Mouse (Mus musculus) limb, embryonic 14.5 days (tissue): ENCODE results near the gene Sf3a1. TPM values are rescaled to one million over a fixed set of nuclear protein-coding genes. Genes with fewer than 3 reads are reported as not detected.

Experiments
- ATAC-seq: fragments of 200-750 bp; cut with Nextera tagmentation; 2 replicates; pipeline ENCODE4 v1.8.0; 2017; ENCODE audit warnings: low read depth, moderate number of reproducible peaks, moderate TSS enrichment; ENCODE audit not compliant: low FRiP score
- DNase-seq: peaks from one replicate; pipeline ENCODE4 v3.0.0-alpha.2; 2015; ENCODE audit warnings: low spot score
- H3K27ac ChIP-seq: fragments of 300-500 bp; sonication (generic); replicated peaks from 2 replicates; pipeline ENCODE4 v1.5.1; 2014; ENCODE audit warnings: low read depth, mild to moderate bottlenecking, low read length, moderate library complexity, mixed read lengths
- H3K27me3 ChIP-seq: fragments of 300-500 bp; sonication (generic); 2 replicates; pipeline ENCODE4 v1.6.1; 2014; ENCODE audit warnings: low read length, mixed read lengths; ENCODE audit not compliant: control insufficient read depth, insufficient read depth
- H3K36me3 ChIP-seq: fragments of 300-500 bp; sonication (generic); 2 replicates; pipeline ENCODE4 v1.6.1; 2014; ENCODE audit warnings: mild to moderate bottlenecking, low read length, moderate library complexity, mixed read lengths; ENCODE audit not compliant: control insufficient read depth, insufficient read depth
- H3K4me1 ChIP-seq: fragments of 300-500 bp; sonication (generic); 2 replicates; pipeline ENCODE4 v1.6.1; 2014; ENCODE audit warnings: antibody characterized with exemption, low read length, mixed read lengths; ENCODE audit not compliant: control insufficient read depth, insufficient read depth
- H3K4me2 ChIP-seq: fragments of 300-500 bp; sonication (generic); replicated peaks from 2 replicates; pipeline ENCODE4 v1.6.1; 2014; ENCODE audit warnings: low read depth, mild to moderate bottlenecking, low read length, moderate library complexity; ENCODE audit not compliant: severe bottlenecking
- H3K4me3 ChIP-seq: fragments of 300-500 bp; sonication (generic); replicated peaks from 2 replicates; pipeline ENCODE4 v1.5.1; 2014; ENCODE audit warnings: low read length
- H3K9ac ChIP-seq: fragments of 300-500 bp; sonication (generic); 2 replicates; pipeline ENCODE4 v1.6.1; 2014; ENCODE audit warnings: mild to moderate bottlenecking, low read depth, low read length, moderate library complexity; ENCODE audit not compliant: severe bottlenecking
- H3K9me3 ChIP-seq: fragments of 300-500 bp; sonication (generic); 2 replicates; pipeline ENCODE4 v1.6.1; 2016; ENCODE audit warnings: low read length; ENCODE audit not compliant: control insufficient read depth
- POLR2A ChIP-seq: fragments of 200-500 bp; IDR thresholded peaks from 2 replicates; pipeline ENCODE4 v1.8.0; 2012; ENCODE audit warnings: inconsistent platforms, mild to moderate bottlenecking, moderate library complexity, borderline replicate concordance; ENCODE audit not compliant: insufficient read depth, insufficient read length; ENCODE audit errors: extremely low read depth
- WGBS: fragments of 180-500 bp; shearing (Covaris S2); extraction: QIAGEN DNeasy Blood & Tissue Kit; methylation state at CpG from one replicate; pipeline ENCODE4 v1.1.7; 2014; 5-methylcytosine and 5-hydroxymethylcytosine counted together
- polyA plus RNA-seq, 2 experiments: library from polyadenylated mRNA; depleted of rRNA in 1 of 2; stranded (reverse) in 1 of 2; unstranded in 1 of 2; fragments of >200 nt; fragmentation: Nextera tagmentation in 1 of 2; extraction: Ambion mirVana in 1 of 2; gene quantifications; 2 replicates each; pipeline versions ENCODE4 v1.2.1 to v1.2.3; 2012 to 2014

Gene Sf3a1
- polyA plus RNA-seq, 2 experiments, result 54.7 to 67.5 TPM

DNA sequence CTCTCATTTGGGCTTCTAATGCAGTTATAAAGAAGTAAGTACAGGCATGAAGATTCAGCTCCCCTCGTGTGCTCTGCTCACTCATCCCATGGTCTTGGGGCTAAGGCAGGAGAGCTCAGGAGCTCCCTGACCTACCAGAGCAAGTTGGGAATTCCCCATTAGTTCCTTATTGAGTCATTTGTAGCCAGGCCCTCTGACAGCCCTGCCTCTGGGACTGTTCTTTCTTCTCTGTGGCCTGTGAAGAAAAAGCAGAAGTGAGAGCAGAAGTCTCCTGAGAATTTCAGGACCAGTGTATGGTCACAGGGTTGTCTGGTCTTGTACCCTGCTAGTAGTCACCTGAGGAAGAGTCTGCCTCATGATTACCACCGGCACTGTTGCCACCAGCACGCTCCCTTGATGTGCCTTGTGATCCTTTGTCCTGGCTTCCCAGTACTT lies 35.5 kb downstream of the Sf3a1 start:
- peaks cover 13% of the 10 kb centered on the region for H3K4me1 ChIP-seq
- ATAC-seq, result no peak
- no peaks in the 10 kb centered on the region for H3K9me3 ChIP-seq
- TF ChIP-seq POLR2A, result no peak
- H3K4me2 ChIP-seq, result no peak overlapping the region
- H3K9ac ChIP-seq, result no peak overlapping the region
- 78% methylated on average over 3 of the region's 3 CpGs for WGBS
- H3K36me3 ChIP-seq, result no peaks in the 10 kb centered on the region; the same call in 1 of the 2 replicates
- DNase-seq, result no peak
- H3K27ac ChIP-seq, result no peak overlapping the region
- H3K27me3 ChIP-seq, result no peaks in the 10 kb centered on the region
- H3K4me3 ChIP-seq, result no peak overlapping the region

DNA sequence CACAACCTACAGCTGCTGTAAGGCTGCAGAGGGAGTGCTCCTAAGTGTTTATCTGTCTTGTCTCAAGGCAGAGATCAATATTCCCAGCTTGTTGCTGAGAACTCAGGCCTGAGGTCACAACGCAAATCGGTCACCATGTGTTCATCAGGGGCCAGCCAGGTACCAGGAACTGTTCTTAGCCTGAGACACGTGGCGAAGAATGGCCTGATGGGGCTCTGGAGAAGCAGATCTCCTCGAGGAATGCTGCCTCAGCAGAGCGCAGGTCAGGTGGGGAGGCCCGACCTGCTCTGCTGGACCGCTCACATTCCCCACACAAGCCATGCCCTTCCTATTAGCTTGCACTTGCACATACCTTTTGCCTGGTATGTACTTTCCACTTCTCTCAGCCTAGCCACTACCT lies 36.5 kb downstream of the Sf3a1 start:
- H3K9ac ChIP-seq, result no peak overlapping the region
- H3K4me1 ChIP-seq, result peaks cover 4% of the 10 kb centered on the region
- no peaks in the 10 kb centered on the region for H3K9me3 ChIP-seq
- no peak overlapping the region for H3K27ac ChIP-seq
- H3K27me3 ChIP-seq, result no peaks in the 10 kb centered on the region
- ATAC-seq, result no peak
- TF ChIP-seq POLR2A, result no peak
- no peak for DNase-seq
- no peaks in the 10 kb centered on the region; the same call in 1 of the 2 replicates for H3K36me3 ChIP-seq
- no peak overlapping the region for H3K4me3 ChIP-seq
- WGBS, result 66% methylated on average over 8 of the region's 8 CpGs
- H3K4me2 ChIP-seq, result no peak overlapping the region

DNA sequence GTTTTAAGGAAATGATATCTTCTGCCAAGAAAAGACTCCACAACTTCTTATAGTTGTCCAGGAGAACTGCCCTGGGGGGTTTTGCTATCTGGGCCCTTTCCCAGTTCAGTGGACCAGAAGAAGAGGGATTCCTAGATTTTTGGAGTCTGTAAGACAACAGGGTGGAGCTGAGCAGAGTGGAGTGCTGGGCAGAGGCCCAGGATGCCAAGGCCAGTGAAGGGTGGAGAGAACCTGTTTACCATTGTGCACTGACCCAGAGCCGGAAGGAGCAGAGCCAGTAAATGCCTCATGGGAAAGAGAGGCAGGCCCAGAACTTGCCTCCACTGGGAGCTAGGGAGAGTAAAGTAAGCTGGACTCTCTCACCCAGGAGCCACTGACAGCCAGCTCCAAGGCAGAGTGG lies 37.5 kb downstream of the Sf3a1 start:
- DNase-seq, result no peak
- ATAC-seq, result no peak
- Histone ChIP-seq H3K36me3 (no peaks in the 10 kb centered on the region), H3K4me3 (no peak overlapping the region), H3K27ac (no peak overlapping the region), H3K27me3 (no peaks in the 10 kb centered on the region), H3K4me1 (no peaks in the 10 kb centered on the region), H3K4me2 (no peak overlapping the region), H3K9ac (no peak overlapping the region), H3K9me3 (no peaks in the 10 kb centered on the region)
- no peak for TF ChIP-seq POLR2A
- 87% methylated on average over 1 of the region's 1 CpGs for WGBS

DNA sequence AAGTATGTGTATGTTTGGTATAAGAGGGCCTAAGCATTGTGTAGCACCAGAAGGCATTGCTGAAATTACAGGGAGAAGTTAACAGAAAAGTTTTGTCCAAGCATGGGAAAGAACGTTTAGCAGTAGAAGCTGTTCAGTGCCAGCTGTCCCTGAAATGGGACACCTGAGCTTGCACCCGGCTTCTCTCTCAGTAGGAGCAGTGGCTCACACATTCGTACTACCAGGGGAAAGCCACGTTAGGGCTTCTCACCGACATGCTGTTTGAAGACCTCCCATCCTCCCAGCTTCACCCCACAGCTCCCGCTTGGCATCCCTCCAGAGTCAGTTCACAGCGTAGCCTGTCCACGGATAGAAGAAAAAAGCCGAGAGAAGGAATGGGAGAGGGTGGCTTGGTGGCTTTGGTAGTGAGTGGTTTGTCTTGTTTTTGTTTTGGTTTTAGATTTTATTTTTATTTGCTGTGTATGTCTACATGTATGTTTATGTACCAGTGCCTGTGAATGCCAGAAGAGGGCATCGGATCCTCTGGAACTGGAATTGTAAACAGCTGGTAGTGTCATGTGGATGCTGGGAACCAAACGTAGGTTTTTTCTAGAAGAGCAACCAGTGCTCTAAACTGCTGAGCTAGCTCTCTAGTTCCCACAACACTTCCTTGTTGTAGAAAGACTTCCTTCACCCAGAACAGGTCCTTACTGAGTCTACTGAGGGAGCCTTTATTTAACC lies 42.0 kb downstream of the Sf3a1 start:
- H3K27me3 ChIP-seq, result no peaks in the 10 kb centered on the region
- ATAC-seq (no peak), DNase-seq (no peak)
- H3K4me1 ChIP-seq, result no peaks in the 10 kb centered on the region
- WGBS, result 63% methylated on average over 11 of the region's 11 CpGs
- H3K27ac ChIP-seq, result no peak overlapping the region; the same call in 1 of the 2 replicates
- H3K36me3 ChIP-seq, result peaks cover 14% of the 10 kb centered on the region
- H3K9ac ChIP-seq, result no peak overlapping the region
- H3K9me3 ChIP-seq, result no peaks in the 10 kb centered on the region
- no peak for TF ChIP-seq POLR2A
- no peak overlapping the region for H3K4me2 ChIP-seq
- no peak overlapping the region for H3K4me3 ChIP-seq

DNA sequence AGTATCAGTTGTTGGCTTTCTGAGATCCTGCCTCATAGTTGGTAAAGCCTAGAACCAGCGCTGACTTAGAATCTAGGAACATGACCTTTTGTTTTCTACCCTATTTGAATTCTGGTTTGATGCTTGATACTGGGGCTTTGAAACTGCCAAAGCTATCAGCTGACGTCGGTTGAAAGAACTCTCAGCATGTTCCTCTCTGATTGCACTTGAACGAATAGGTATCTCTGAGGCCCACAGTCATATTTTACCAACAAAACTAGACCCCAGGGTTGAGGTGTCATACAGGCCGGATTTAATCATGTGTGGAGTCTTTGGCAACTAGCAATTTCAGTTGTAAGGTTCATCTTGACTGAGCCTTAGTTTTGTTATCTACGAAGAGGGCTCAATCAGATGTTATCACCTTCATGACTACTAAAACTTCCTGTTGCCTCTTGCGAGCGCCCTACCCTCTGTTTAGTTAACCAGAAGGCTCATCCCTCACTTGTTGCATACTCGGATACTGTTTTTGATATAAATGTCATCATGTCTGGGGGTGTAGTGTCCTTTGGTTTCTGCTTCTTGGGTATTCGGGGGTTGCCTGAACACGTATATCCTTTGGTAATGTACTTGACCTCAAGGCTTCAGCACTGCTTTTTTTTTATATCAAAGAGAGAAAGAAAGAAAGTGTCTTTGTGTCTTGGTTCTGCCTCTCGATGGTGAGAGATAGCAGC lies 43.0 kb downstream of the Sf3a1 start:
- 83% methylated on average over 12 of the region's 12 CpGs for WGBS
- H3K27me3 ChIP-seq, result no peaks in the 10 kb centered on the region
- no peak overlapping the region for H3K27ac ChIP-seq
- no peak for DNase-seq
- H3K9me3 ChIP-seq, result no peaks in the 10 kb centered on the region
- no peak overlapping the region for H3K4me3 ChIP-seq
- TF ChIP-seq POLR2A, result no peak
- H3K36me3 ChIP-seq, result peaks cover 24% of the 10 kb centered on the region
- no peak overlapping the region for H3K9ac ChIP-seq
- ATAC-seq, result no peak
- H3K4me2 ChIP-seq, result no peak overlapping the region
- H3K4me1 ChIP-seq, result no peaks in the 10 kb centered on the region
